Mouse (Mus musculus): ENCODE measurements around the gene Fam20a. TPM values are rescaled to one million over a fixed set of nuclear protein-coding genes. Genes with fewer than 3 reads are reported as not detected.

The Fam20a gene
- polyA plus RNA-seq, 1 experiment from 2014 or later, result 2.3 TPM

- no peak overlapping the region for H3K4me2 ChIP-seq
- H3K9ac ChIP-seq, result no peak overlapping the region
- no peak for ATAC-seq (ENCODE audit: insufficient read depth, low FRiP score, low read depth)
- H3K4me1 ChIP-seq, result no peaks in the 10 kb centered on the region
- H3K9me3 ChIP-seq, result no peaks in the 10 kb centered on the region
- no peak overlapping the region for H3K4me3 ChIP-seq (replicated peaks)
- H3K27me3 ChIP-seq (replicated peaks), result no peaks in the 10 kb centered on the region
- 80% methylated on average over 1 of the region's 1 CpGs for WGBS
- no peak overlapping the region for H3K27ac ChIP-seq
- no peaks in the 10 kb centered on the region for H3K36me3 ChIP-seq
Measured at GRCm38 (mm10) chr11:109734341-109734740, 12.3 kb upstream of the Fam20a start.

- no peak overlapping the region for H3K9ac ChIP-seq
- ATAC-seq (ENCODE audit: insufficient read depth, low FRiP score, low read depth), result no peak
- no peaks in the 10 kb centered on the region for H3K9me3 ChIP-seq
- no peak overlapping the region for H3K4me3 ChIP-seq (replicated peaks)
- no peak overlapping the region for H3K4me2 ChIP-seq
- no peaks in the 10 kb centered on the region for H3K27me3 ChIP-seq (replicated peaks)
- 48% methylated on average over 8 of the region's 8 CpGs for WGBS
- no peaks in the 10 kb centered on the region for H3K36me3 ChIP-seq
- no peak overlapping the region for H3K27ac ChIP-seq
- no peaks in the 10 kb centered on the region for H3K4me1 ChIP-seq
Measured at GRCm38 (mm10) chr11:109732726-109733438, 10.8 kb upstream of the Fam20a start.

- Histone ChIP-seq H3K9me3 (no peaks in the 10 kb centered on the region), H3K4me2 (no peak overlapping the region), H3K4me3 (replicated peaks) (no peak overlapping the region), H3K27ac (no peak overlapping the region), H3K9ac (no peak overlapping the region), H3K27me3 (replicated peaks) (no peaks in the 10 kb centered on the region), H3K4me1 (no peaks in the 10 kb centered on the region), H3K36me3 (no peaks in the 10 kb centered on the region)
- ATAC-seq (ENCODE audit: insufficient read depth, low FRiP score, low read depth), result no peak
- 58% methylated on average over 3 of the region's 3 CpGs for WGBS
Measured at GRCm38 (mm10) chr11:109728371-109728770, 6.3 kb upstream of the Fam20a start.

DNA sequence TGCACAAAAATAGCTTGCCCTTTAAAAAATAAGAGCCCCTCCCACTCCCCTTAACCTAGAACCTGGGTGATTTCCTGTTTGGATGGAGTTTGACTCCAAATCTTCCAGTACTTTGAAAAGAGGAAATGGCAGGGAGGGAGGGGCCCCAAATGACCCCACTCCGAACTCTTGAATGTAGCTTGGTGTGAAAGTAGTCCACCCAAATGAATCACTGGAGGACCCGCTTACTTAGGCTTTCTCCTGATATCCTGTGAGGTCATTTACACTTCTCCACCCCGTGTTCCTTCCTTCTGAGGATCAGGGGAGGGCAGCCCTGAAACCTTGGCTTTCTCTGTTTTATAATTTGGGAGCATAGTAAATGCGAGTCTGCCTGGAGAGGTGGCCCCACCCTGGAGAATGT is 632 bp upstream of the Fam20a start:
- H3K4me2 ChIP-seq, result peak overlapping the region; percentile 90
- peaks cover 18% of the 10 kb centered on the region for H3K4me1 ChIP-seq
- H3K36me3 ChIP-seq, result no peaks in the 10 kb centered on the region
- 0 out of 2 replicates have a peak, but pooled peaks cover 3% of the 10 kb centered on the region for H3K27me3 ChIP-seq (replicated peaks)
- H3K4me3 ChIP-seq (replicated peaks), result no peak overlapping the region
- H3K9ac ChIP-seq, result no peak overlapping the region
- ATAC-seq (ENCODE audit: insufficient read depth, low FRiP score, low read depth), result no peak
- no peaks in the 10 kb centered on the region for H3K9me3 ChIP-seq
- WGBS, result 28% methylated on average over 4 of the region's 4 CpGs
- no peak overlapping the region for H3K27ac ChIP-seq

GRCm38 (mm10) chr11:109721320-109721780 is 729 bp downstream of the Fam20a start:
- ATAC-seq (ENCODE audit: insufficient read depth, low FRiP score, low read depth), result peak; percentile 50; the same call in 1 of the 2 replicates

GRCm38 (mm10) chr11:109720809-109721319 is 1.2 kb downstream of the Fam20a start:
- Histone ChIP-seq H3K9ac (no peak overlapping the region), H3K27ac (peak overlapping the region; percentile 65), H3K4me2 (peak overlapping the region; percentile 90), H3K4me3 (replicated peaks) (peak overlapping the region; percentile 43), H3K36me3 (no peaks in the 10 kb centered on the region), H3K27me3 (replicated peaks) (0 out of 2 replicates have a peak, but pooled peaks cover 3% of the 10 kb centered on the region), H3K9me3 (no peaks in the 10 kb centered on the region), H3K4me1 (peaks cover 18% of the 10 kb centered on the region)
- peak; percentile 72 for ATAC-seq (ENCODE audit: insufficient read depth, low FRiP score, low read depth)
- 15% methylated on average over 12 of the region's 12 CpGs for WGBS

More at GRCm38 (mm10) chr11:109721320-109721780, 729 bp downstream of the Fam20a start:
- Histone ChIP-seq H3K9me3 (no peaks in the 10 kb centered on the region), H3K27ac (peak overlapping the region; percentile 65), H3K36me3 (no peaks in the 10 kb centered on the region), H3K9ac (0 out of 2 replicates have a peak overlapping the region, but pooled peaks have one; percentile 21), H3K4me1 (peaks cover 18% of the 10 kb centered on the region), H3K4me2 (peak overlapping the region; percentile 90), H3K4me3 (replicated peaks) (peak overlapping the region; percentile 43), H3K27me3 (replicated peaks) (0 out of 2 replicates have a peak, but pooled peaks cover 3% of the 10 kb centered on the region)
- 2% methylated on average over 40 of the region's 40 CpGs for WGBS

GRCm38 (mm10) chr11:109719399-109719798 is 2.7 kb downstream of the Fam20a start:
- Histone ChIP-seq H3K4me1 (peaks cover 18% of the 10 kb centered on the region), H3K36me3 (no peaks in the 10 kb centered on the region), H3K27ac (no peak overlapping the region), H3K27me3 (replicated peaks) (0 out of 2 replicates have a peak, but pooled peaks cover 3% of the 10 kb centered on the region), H3K9me3 (no peaks in the 10 kb centered on the region), H3K9ac (no peak overlapping the region), H3K4me2 (no peak overlapping the region), H3K4me3 (replicated peaks) (no peak overlapping the region)
- no peak for ATAC-seq (ENCODE audit: insufficient read depth, low FRiP score, low read depth)
- WGBS, result 85% methylated on average over 3 of the region's 3 CpGs

- H3K9me3 ChIP-seq, result no peaks in the 10 kb centered on the region
- no peak for ATAC-seq (ENCODE audit: insufficient read depth, low FRiP score, low read depth)
- H3K27me3 ChIP-seq (replicated peaks), result 0 out of 2 replicates have a peak, but pooled peaks cover 3% of the 10 kb centered on the region
- H3K36me3 ChIP-seq, result no peaks in the 10 kb centered on the region
- H3K4me3 ChIP-seq (replicated peaks), result no peak overlapping the region
- 79% methylated on average over 15 of the region's 15 CpGs for WGBS
- H3K4me2 ChIP-seq, result no peak overlapping the region
- H3K4me1 ChIP-seq, result peaks cover 18% of the 10 kb centered on the region
- no peak overlapping the region for H3K27ac ChIP-seq
- H3K9ac ChIP-seq, result no peak overlapping the region
Measured at GRCm38 (mm10) chr11:109717966-109718895, 3.8 kb downstream of the Fam20a start.

DNA sequence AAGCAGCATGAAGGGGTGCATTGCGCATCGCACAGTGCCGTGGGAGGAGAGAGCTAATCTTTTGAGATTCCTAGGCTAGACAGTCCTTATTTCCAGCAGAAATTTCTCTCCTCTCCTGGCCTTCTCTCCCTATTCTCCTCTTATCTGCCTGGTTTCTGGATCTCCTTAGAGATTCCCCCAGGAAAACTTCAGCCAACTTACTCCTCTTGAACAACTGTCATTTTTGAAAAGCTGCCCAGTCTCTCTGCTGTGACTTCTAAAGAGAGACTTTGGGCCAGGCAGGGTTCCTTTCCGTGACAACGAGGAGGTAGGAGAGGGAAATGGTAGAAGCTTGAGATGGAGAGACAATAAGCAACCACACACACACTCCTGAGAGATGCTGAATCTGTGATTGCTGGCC is 4.6 kb downstream of the Fam20a start:
- no peak overlapping the region for H3K27ac ChIP-seq
- H3K36me3 ChIP-seq, result no peaks in the 10 kb centered on the region
- no peak for ATAC-seq (ENCODE audit: insufficient read depth, low FRiP score, low read depth)
- H3K27me3 ChIP-seq (replicated peaks), result 0 out of 2 replicates have a peak, but pooled peaks cover 3% of the 10 kb centered on the region
- no peak overlapping the region for H3K4me3 ChIP-seq (replicated peaks)
- no peak overlapping the region for H3K9ac ChIP-seq
- WGBS, result 81% methylated on average over 5 of the region's 5 CpGs
- no peak overlapping the region for H3K4me2 ChIP-seq
- no peaks in the 10 kb centered on the region for H3K9me3 ChIP-seq
- H3K4me1 ChIP-seq, result peaks cover 15% of the 10 kb centered on the region

DNA sequence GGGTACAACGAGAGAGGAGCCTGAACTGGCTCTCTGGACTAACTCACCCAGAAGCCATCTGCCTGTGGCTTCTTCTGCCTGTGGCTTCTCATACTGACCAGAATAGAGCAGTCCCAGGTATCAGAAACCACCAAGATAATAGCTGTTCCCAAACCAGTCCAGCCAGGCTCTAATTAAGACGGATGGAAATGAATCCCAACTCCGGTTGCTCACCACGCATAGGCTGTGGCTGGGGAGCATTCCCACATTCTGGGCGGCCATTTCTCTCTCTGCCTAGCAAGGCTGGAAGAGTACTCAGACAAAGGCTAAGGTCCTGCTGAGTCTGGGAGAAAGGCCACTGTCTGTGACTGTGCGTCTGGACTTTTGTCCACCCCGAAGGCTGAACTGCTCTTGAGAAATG is 5.1 kb downstream of the Fam20a start:
- ATAC-seq (ENCODE audit: insufficient read depth, low FRiP score, low read depth), result no peak
- WGBS, result 78% methylated on average over 7 of the region's 7 CpGs
- Histone ChIP-seq H3K4me3 (replicated peaks) (no peak overlapping the region), H3K36me3 (no peaks in the 10 kb centered on the region), H3K9me3 (no peaks in the 10 kb centered on the region), H3K9ac (no peak overlapping the region), H3K27ac (no peak overlapping the region), H3K27me3 (replicated peaks) (no peaks in the 10 kb centered on the region), H3K4me2 (no peak overlapping the region), H3K4me1 (peaks cover 10% of the 10 kb centered on the region)

DNA sequence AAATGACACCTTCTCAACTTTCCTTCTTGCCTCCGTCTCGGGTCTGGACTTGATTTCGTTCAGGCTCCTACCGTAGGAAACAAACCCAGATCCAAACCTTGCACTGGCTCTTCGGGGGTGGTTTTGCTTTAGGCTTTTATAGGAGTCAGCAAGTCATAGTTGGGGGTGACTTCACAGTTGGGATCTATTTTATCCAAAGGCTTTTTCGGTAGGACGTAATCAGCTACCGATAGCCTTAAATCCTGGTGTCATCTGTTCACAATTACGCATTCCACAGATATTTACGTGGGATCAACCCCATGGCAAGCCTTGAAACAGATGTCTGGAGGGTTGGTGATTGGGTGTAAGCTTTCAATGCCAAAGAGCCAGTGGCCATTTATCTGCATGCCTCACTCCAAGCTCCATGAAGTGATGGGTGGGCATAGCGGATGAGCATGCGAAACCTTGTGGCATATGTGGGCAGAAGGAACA is 6.7 kb downstream of the Fam20a start:
- no peaks in the 10 kb centered on the region for H3K36me3 ChIP-seq
- no peak overlapping the region for H3K4me3 ChIP-seq (replicated peaks)
- no peaks in the 10 kb centered on the region for H3K27me3 ChIP-seq (replicated peaks)
- H3K4me1 ChIP-seq, result no peaks in the 10 kb centered on the region
- H3K9me3 ChIP-seq, result no peaks in the 10 kb centered on the region
- H3K4me2 ChIP-seq, result no peak overlapping the region
- H3K9ac ChIP-seq, result no peak overlapping the region
- H3K27ac ChIP-seq, result no peak overlapping the region
- no peak for ATAC-seq (ENCODE audit: insufficient read depth, low FRiP score, low read depth)
- 90% methylated on average over 12 of the region's 12 CpGs for WGBS

Measured in stomach, embryonic 15.5 days (tissue).